Mouse (Mus musculus) right cerebral cortex, adult 2 months (tissue): ENCODE measurements around the gene Cd163l1.

Experiments used
- DNase-seq, 2 experiments: peaks; one replicate each; pipeline ENCODE4 v3.0.0; 2021 to 2022; ENCODE audit warnings: low spot score in 2 of 2

Cd163l1 gene

GRCm38 (mm10) chr7:140220375-140220774 lies 2.3 kb downstream of the Cd163l1 start:
- no peak for DNase-seq

DNA sequence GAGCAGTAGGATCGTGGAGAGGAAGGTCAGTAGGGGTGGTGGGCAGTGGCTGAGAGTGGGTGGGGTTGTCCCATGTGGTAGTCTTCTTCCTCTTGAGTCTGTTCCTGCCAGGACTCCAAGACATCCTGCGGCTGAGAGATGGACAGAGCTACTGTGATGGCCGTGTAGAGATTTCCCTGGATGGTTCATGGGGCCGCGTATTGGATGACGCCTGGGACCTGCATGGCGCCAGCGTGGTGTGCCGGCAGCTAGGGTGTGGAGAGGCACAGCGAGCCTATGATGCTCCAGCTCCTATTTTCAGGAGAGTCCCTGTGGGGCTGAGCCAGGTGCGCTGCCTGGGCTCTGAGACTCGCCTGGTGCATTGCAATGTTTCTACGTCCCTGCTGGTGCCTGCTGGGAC lies 6.1 kb downstream of the Cd163l1 start:
- no peak for DNase-seq

DNA sequence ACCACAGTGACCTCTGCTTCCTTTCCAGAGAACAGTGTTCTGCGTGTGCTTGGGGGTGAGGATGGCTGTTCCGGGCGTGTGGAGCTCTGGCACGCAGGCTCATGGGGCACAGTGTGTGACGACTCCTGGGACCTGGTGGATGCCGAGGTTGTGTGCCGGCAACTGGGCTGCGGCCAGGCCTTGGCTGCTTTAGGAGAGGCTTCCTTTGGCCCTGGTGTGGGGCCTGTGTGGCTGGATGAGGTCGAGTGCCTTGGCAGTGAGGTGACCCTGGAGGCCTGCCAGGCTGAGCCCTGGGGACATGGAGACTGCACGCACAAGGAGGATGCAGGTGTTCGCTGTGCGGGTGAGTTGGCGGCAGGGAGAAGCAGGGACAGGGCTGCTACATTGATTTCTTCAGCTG lies 10.4 kb downstream of the Cd163l1 start:
- no peak for DNase-seq

GRCm38 (mm10) chr7:140231026-140231425 lies 13.0 kb downstream of the Cd163l1 start:
- DNase-seq = no peak

DNA sequence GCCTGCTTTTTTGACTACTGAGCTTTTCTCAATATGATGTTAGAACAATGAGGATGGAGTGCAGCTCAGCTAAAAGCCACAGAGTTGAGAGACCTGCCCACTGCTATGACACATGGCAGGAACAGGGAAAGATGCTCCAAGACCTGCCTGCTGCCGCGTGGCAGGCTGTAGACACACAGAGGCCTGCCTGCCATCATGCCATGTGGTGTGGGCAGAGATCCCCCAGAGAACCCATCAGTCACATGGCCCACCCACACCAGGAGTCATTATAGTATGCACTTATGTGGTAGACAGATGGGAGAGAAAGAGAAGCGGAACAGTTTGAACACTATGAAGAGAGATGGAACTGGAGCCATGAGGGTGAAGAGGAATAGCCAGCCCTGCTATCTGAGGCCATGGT lies 15.6 kb downstream of the Cd163l1 start:
- no peak for DNase-seq

DNA sequence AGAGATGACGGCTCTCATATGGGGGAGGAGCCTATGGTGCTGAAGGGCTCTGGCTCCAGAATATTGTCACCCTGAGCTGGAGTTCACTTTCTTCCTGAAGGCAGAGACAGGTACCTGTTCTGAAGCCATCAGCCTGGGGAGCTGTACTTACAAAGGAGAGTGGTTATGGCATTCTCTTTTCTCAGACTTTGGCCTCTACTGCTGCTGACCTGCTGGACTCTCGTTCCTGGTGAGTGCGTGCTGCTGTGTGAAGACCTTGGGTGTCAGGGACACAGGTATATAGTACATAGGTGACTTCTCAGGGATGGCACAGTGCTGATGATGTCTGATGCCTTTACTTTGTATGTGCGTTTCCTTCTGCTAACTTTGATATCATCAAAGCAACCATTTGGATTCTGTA lies 29.1 kb downstream of the Cd163l1 start, which contains the start of gene 5830411N06Rik:
TSS of gene 5830411N06Rik (plus strand) at position 69 of the 400 bp plus-strand sequence.
- no peak for DNase-seq

DNA sequence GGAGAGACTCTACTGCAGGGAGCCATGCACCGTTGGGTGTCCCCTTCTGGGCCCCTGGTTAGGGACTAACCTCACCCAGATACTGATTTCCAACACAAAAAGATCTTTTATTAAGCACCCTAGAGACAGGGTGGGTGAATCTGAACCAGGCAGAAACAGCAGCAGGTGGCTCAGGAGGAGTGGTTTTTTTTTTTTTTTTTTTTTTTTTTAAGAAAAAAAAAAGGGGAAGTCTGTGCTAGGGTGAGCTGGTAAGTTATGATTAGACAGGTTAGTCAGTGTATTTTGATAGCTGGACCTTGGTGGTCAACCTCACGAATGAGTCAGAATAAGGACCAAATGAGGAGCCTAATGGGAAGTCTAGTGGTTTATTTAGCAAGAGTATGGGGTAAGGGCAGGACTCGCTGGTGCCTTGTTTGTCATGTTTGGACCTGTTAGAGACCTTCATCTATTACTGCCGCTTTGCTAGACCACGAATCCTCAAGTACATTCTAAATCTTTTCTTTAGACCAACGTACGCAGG lies 35.8 kb downstream of the Cd163l1 start:
- no peak for DNase-seq
